Mouse (Mus musculus) v-Abl transformed pro-B cells (cell line): ENCODE data around the gene Pla2g4c.

Source experiments
- in situ Hi-C, 2 experiments: fragments of 400-800 bp; cut with MboI; formaldehyde crosslinking; loops; one replicate each; pipeline ENCODE4 v1.15.1; 2025; ENCODE audit not compliant: unreplicated experiment in 2 of 2

Pla2g4c gene

GRCm38 (mm10) chr7:13321424-13321823 is 3.0 kb upstream of the Pla2g4c start:
- in situ Hi-C loops, result loop anchor here in 1 of 2 experiments (25.0 kb wide), 1 partner anchor 809 kb away; the partner anchor contains the start of gene 2900092C05Rik

GRCm38 (mm10) chr7:13330575-13330974 is 6.1 kb downstream of the Pla2g4c start:
- in situ Hi-C loops, result no loop called here

- in situ Hi-C loops, result no loop called here
These were observed 31.5 kb downstream of the Pla2g4c start for GRCm38 (mm10) chr7:13355943-13356342.

GRCm38 (mm10) chr7:13380588-13380987 is 56.1 kb downstream of the Pla2g4c start:
- in situ Hi-C loops, result no loop called here

GRCm38 (mm10) chr7:13397832-13398231 is 73.4 kb downstream of the Pla2g4c start, which contains the start of gene Cabp5:
Cabp5 (plus strand) TSS chr7:13398132.
- in situ Hi-C loops, result no loop called here
